Mouse (Mus musculus) liver, embryonic 11.5 days (tissue): ENCODE measurements at regions not wholly inside any gene's neighbourhood (a gene's known extent, or its start where the extent isn't known, plus 50 kb on each side); places are given as distances from the start of the nearest gene placed in this dataset.

Experiments used
- ATAC-seq: fragments of 200-750 bp; cut with Nextera tagmentation; replicated peaks from 2 replicates; pipeline ENCODE4 v1.8.0; 2017; ENCODE audit warnings: moderate number of reproducible peaks, mild to moderate bottlenecking, moderate TSS enrichment, moderate library complexity; ENCODE audit not compliant: low FRiP score
- DNase-seq: peaks from one replicate; pipeline ENCODE4 v3.0.0-alpha.2; 2017; ENCODE audit warnings: low spot score
- H3K27ac ChIP-seq: fragments of 300-500 bp; sonication (generic); 2 replicates; pipeline ENCODE4 v1.5.1; 2014; ENCODE audit warnings: mild to moderate bottlenecking, low read depth, low read length, control low read depth
- H3K27me3 ChIP-seq: fragments of 300-500 bp; sonication (generic); replicated peaks from 2 replicates; pipeline ENCODE4 v1.6.1; 2014; ENCODE audit warnings: low read length, mixed read lengths; ENCODE audit not compliant: control insufficient read depth, insufficient read depth
- H3K36me3 ChIP-seq: fragments of 300-500 bp; sonication (generic); 2 replicates; pipeline ENCODE4 v1.6.1; 2014; ENCODE audit warnings: mild to moderate bottlenecking, low read length, moderate library complexity, mixed read lengths; ENCODE audit not compliant: control insufficient read depth, insufficient read depth
- H3K4me1 ChIP-seq: fragments of 300-500 bp; sonication (generic); replicated peaks from 2 replicates; pipeline ENCODE4 v1.6.1; 2014; ENCODE audit warnings: low read length, mixed read lengths; ENCODE audit not compliant: control insufficient read depth, insufficient read depth
- H3K4me2 ChIP-seq: fragments of 300-500 bp; sonication (generic); 2 replicates; pipeline ENCODE4 v1.6.1; 2014; ENCODE audit warnings: mild to moderate bottlenecking, control low read depth, moderate library complexity
- H3K4me3 ChIP-seq: fragments of 300-500 bp; sonication (generic); 2 replicates; pipeline ENCODE4 v1.5.1; 2014; ENCODE audit warnings: low read depth, low read length, control low read depth
- H3K9ac ChIP-seq: fragments of 300-500 bp; sonication (generic); 2 replicates; pipeline ENCODE4 v1.6.1; 2014; ENCODE audit warnings: low read depth, low read length, control low read depth
- H3K9me3 ChIP-seq: fragments of 300-500 bp; sonication (generic); 2 replicates; pipeline ENCODE4 v1.6.1; 2016; ENCODE audit warnings: low read length, inconsistent platforms, mixed read lengths; ENCODE audit not compliant: control insufficient read depth
- WGBS: fragments of 180-500 bp; shearing (Covaris S2); extraction: QIAGEN DNeasy Blood & Tissue Kit; methylation state at CpG from one replicate; pipeline ENCODE4 v1.1.7; 2014; 5-methylcytosine and 5-hydroxymethylcytosine counted together

GRCm38 (mm10) chr5:33534345-33534744, 95.1 kb downstream of the Fam53a start:
- H3K36me3 ChIP-seq, result no peaks in the 10 kb centered on the region
- H3K27ac ChIP-seq, result no peak overlapping the region
- peaks cover 5% of the 10 kb centered on the region for H3K4me1 ChIP-seq
- peak overlapping the region; percentile 42 for H3K4me2 ChIP-seq
- ATAC-seq (no peak), DNase-seq (no peak)
- H3K9me3 ChIP-seq, result no peaks in the 10 kb centered on the region
- 9% methylated on average over 13 of the region's 13 CpGs for whole genome bisulfite sequencing
- H3K9ac ChIP-seq, result no peak overlapping the region
- H3K4me3 ChIP-seq, result peak overlapping the region; percentile 14; the same call in 1 of the 2 replicates
- peaks cover 65% of the 10 kb centered on the region for H3K27me3 ChIP-seq

GRCm38 (mm10) chr5:33533185-33533584, 96.2 kb downstream of the Fam53a start:
- Histone ChIP-seq H3K27me3 (peaks cover 59% of the 10 kb centered on the region), H3K9me3 (no peaks in the 10 kb centered on the region), H3K9ac (no peak overlapping the region), H3K36me3 (no peaks in the 10 kb centered on the region), H3K4me2 (no peak overlapping the region), H3K27ac (no peak overlapping the region), H3K4me1 (peaks cover 15% of the 10 kb centered on the region), H3K4me3 (no peak overlapping the region)
- 83% methylated on average over 4 of the region's 4 CpGs for WGBS
- ATAC-seq (no peak), DNase-seq (no peak)

GRCm38 (mm10) chr5:33531263-33531662, 97.5 kb upstream of the Nkx1-1 start:
- Histone ChIP-seq H3K4me1 (peaks cover 15% of the 10 kb centered on the region), H3K27me3 (peaks cover 53% of the 10 kb centered on the region), H3K9ac (no peak overlapping the region), H3K4me3 (no peak overlapping the region), H3K9me3 (no peaks in the 10 kb centered on the region), H3K36me3 (no peaks in the 10 kb centered on the region), H3K4me2 (no peak overlapping the region), H3K27ac (no peak overlapping the region)
- DNase-seq (no peak), ATAC-seq (no peak)
- WGBS, result 88% methylated on average over 1 of the region's 1 CpGs

GRCm38 (mm10) chr5:33529771-33530170, 96.0 kb upstream of the Nkx1-1 start:
- no peaks in the 10 kb centered on the region for H3K36me3 ChIP-seq
- peak overlapping the region; percentile 14; the same call in 1 of the 2 replicates for H3K9ac ChIP-seq
- no peak for ATAC-seq
- peak overlapping the region; percentile 49 for H3K4me2 ChIP-seq
- peaks cover 15% of the 10 kb centered on the region for H3K4me1 ChIP-seq
- 15% methylated on average over 8 of the region's 13 CpGs for WGBS
- no peak overlapping the region for H3K4me3 ChIP-seq
- DNase-seq, result no peak
- H3K27ac ChIP-seq, result no peak overlapping the region
- no peaks in the 10 kb centered on the region for H3K9me3 ChIP-seq
- H3K27me3 ChIP-seq, result peaks cover 38% of the 10 kb centered on the region

GRCm38 (mm10) chr5:33528971-33529670, 95.3 kb upstream of the Nkx1-1 start:
- H3K9me3 ChIP-seq, result no peaks in the 10 kb centered on the region
- peaks cover 32% of the 10 kb centered on the region for H3K27me3 ChIP-seq
- peaks cover 15% of the 10 kb centered on the region for H3K4me1 ChIP-seq
- no peaks in the 10 kb centered on the region for H3K36me3 ChIP-seq
- 0 out of 2 replicates have a peak overlapping the region, but pooled peaks have one; percentile 14 for H3K9ac ChIP-seq
- H3K4me3 ChIP-seq, result no peak overlapping the region
- DNase-seq (no peak), ATAC-seq (peak; percentile 89)
- H3K4me2 ChIP-seq, result peak overlapping the region; percentile 49
- 27% methylated on average over 14 of the region's 14 CpGs for WGBS
- no peak overlapping the region for H3K27ac ChIP-seq

GRCm38 (mm10) chr5:33527750-33528149, 94.0 kb upstream of the Nkx1-1 start:
- H3K36me3 ChIP-seq, result no peaks in the 10 kb centered on the region
- 79% methylated on average over 10 of the region's 10 CpGs for WGBS
- no peak overlapping the region for H3K9ac ChIP-seq
- peaks cover 18% of the 10 kb centered on the region for H3K27me3 ChIP-seq
- no peak overlapping the region for H3K4me3 ChIP-seq
- no peak for DNase-seq
- H3K27ac ChIP-seq, result no peak overlapping the region
- no peak overlapping the region for H3K4me2 ChIP-seq
- no peak for ATAC-seq
- no peaks in the 10 kb centered on the region for H3K9me3 ChIP-seq
- H3K4me1 ChIP-seq, result peaks cover 15% of the 10 kb centered on the region

- Histone ChIP-seq H3K4me3 (no peak overlapping the region), H3K4me1 (peaks cover 15% of the 10 kb centered on the region), H3K27me3 (peaks cover 15% of the 10 kb centered on the region), H3K9me3 (no peaks in the 10 kb centered on the region), H3K27ac (no peak overlapping the region), H3K36me3 (no peaks in the 10 kb centered on the region), H3K9ac (no peak overlapping the region), H3K4me2 (no peak overlapping the region)
- WGBS, result 83% methylated on average over 8 of the region's 8 CpGs
- ATAC-seq (no peak), DNase-seq (no peak)
These were observed 93.5 kb upstream of the Nkx1-1 start for GRCm38 (mm10) chr5:33527316-33527715.

GRCm38 (mm10) chr5:33521951-33522742, 88.4 kb upstream of the Nkx1-1 start:
- Histone ChIP-seq H3K4me2 (no peak overlapping the region), H3K9ac (no peak overlapping the region), H3K27me3 (peaks cover 3% of the 10 kb centered on the region; the same call in 1 of the 2 replicates), H3K27ac (no peak overlapping the region), H3K36me3 (no peaks in the 10 kb centered on the region), H3K9me3 (no peaks in the 10 kb centered on the region), H3K4me3 (no peak overlapping the region), H3K4me1 (no peaks in the 10 kb centered on the region)
- 82% methylated on average over 16 of the region's 16 CpGs for WGBS
- no peak for ATAC-seq
- no peak for DNase-seq
